Mouse (Mus musculus): ENCODE data around the gene Pdcd2l. TPM values are rescaled to one million over a fixed set of nuclear protein-coding genes. Genes with fewer than 3 reads are reported as not detected.

The Pdcd2l gene
- total RNA-seq, 1 experiment from 2014 or later, result 40.1 TPM

DNA sequence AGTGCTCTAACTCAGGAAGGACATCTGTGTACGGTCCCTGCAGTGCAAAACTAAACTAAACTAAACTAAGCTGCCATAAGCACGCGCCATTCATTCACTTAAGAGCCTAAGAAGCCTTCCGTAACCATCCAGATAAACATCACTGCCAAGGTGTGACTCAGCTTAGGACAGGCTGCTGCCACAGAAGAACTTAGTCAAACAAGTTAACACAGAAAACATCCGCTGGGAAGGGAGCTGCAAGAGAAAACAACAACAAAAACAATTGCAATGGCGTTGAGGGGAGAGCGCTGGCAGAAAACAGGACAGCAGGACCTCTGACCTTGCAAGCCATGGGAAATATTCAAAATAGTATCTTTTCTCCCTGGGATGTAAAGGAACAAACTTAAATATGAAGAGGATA lies 31.8 kb downstream of the Pdcd2l start:
- ATAC-seq (replicated peaks; ENCODE audit: low read depth, poor library complexity, severe bottlenecking), result no peak

DNA sequence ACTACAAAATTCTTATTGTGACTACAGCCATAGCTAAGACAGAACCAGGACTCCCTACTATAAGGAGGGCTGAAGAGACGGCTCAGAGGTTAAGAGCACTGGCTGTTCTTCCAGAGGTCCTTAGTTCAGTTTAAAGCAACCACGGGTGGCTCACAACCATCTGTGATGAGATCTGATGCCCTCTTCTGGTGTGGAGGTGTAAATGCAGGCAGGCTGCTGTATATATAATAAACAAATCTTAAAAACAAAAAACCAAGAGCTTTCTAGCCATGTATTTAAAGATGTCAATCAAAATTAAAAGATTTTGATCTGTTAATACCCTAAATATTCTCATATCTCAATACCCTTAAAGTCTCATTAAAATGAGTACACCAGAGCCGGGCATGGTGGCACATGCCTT lies 37.3 kb downstream of the Pdcd2l start:
- ATAC-seq (replicated peaks; ENCODE audit: low read depth, poor library complexity, severe bottlenecking), result no peak

DNA sequence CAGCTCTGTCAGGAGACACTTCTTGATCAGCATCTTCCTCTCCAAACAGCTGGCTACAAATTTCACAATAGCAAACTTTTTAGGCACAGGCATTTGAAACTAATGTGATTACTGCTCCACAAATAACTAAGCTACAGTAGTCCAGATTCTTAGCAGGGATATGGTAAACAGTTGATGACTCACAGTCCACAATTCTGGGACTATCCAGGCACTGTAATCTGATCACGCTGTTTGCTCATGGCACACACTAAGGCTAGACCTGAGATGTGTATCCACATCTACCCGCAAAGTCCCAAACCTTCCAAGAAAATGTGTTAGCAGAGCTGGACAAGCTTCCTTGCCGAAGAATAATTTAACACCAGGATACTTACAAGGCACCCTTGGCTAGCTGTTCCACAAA lies 38.5 kb downstream of the Pdcd2l start:
- ATAC-seq (replicated peaks; ENCODE audit: low read depth, poor library complexity, severe bottlenecking), result no peak

DNA sequence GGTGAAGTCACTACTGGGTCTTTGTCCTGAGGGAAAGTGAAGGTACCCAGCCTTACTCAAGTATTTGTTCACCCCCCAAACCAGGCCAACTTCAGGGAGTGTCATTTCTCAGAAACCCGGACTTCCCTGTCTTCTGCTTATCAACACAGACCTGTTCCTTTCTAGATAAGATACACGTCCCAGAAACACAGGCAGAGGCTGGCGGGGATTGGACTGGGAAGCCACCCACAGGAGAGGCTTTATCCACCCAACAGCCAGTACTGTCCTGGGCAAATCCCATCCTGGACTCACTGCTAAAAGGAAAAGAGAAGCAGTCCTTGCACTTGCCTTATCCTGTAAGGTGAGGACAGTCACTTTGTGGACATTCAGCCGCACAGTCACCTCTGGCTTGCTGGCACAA lies 49.3 kb downstream of the Pdcd2l start:
- ATAC-seq (replicated peaks; ENCODE audit: low read depth, poor library complexity, severe bottlenecking), result no peak

DNA sequence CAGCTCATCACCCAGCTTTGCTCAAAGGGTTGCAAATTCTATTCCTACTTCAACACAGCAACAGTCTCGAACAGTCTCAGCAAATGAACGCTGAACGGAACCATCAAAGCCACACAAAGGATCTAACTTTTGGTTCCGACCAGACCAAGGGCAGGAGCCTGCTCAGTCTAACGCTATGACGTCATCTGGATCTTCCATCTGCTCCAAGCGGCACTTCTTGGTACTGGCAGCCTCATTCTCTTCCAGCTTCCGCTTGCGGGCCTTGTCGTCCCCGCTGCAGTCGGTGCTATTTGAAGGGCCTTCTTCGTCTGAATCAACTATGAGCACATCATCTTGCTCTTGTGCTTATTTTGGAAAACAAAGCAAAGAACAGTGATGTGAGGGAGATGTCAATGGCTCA lies 55.3 kb downstream of the Pdcd2l start:
- ATAC-seq (replicated peaks; ENCODE audit: low read depth, poor library complexity, severe bottlenecking), result no peak

DNA sequence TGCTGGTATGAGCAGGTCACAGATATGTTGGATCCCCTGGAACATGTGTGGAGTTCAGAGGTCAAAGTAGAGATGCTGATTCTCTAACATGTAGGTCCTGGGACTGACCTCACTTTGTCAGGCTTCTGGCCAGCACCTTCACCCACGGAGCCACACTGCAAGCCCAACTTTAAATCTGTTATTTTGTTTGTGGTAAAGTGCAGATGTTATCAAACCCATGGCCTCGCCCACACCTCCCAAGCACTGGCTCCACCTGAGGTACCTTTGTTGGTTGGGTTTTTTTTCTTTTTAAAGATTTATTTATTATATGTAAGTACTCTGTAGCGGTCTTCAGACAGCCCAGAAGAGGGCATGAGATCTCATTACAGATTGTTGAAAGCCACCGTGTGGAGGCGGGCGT lies 57.0 kb downstream of the Pdcd2l start:
- ATAC-seq (replicated peaks; ENCODE audit: low read depth, poor library complexity, severe bottlenecking), result no peak

Other genes starting within 250 kb of the Pdcd2l start
- not detected in 2 replicates for gene Scgb2b27, start 182.7 kb downstream of the Pdcd2l start, total RNA-seq (2017)
- gene Scgb1b27, start 175.2 kb downstream of the Pdcd2l start, total RNA-seq (2017), result not detected in 2 replicates
- not detected in 2 replicates for gene Scgb1b30, start 101.2 kb downstream of the Pdcd2l start, total RNA-seq (2017)
- not detected in 2 replicates for gene Wtip, start 63.4 kb downstream of the Pdcd2l start, total RNA-seq (2017)
- gene Uba2, start 27.1 kb downstream of the Pdcd2l start, total RNA-seq (2017), result 182 and 188 TPM in 2 replicates
- gene Gpi1, start 33.7 kb upstream of the Pdcd2l start, total RNA-seq (2017), result 250 and 350 TPM in 2 replicates
- not detected in 2 replicates for gene Gm6096, start 54.4 kb upstream of the Pdcd2l start, total RNA-seq (2017)
- 14.6 and 23.7 TPM in 2 replicates for gene 4931406P16Rik, start 116.9 kb upstream of the Pdcd2l start, total RNA-seq (2017)
- 64.2 and 105 TPM in 2 replicates for gene Lsm14a, start 196.7 kb upstream of the Pdcd2l start, total RNA-seq (2017)